Mouse (Mus musculus) neural tube, embryonic 13.5 days (tissue): Measurements from ENCODE around the gene Sgsh. TPM values are rescaled to one million over a fixed set of nuclear protein-coding genes. Genes with fewer than 3 reads are reported as not detected.

Source experiments
- ATAC-seq: fragments of 200-750 bp; cut with Nextera tagmentation; 2 replicates; pipeline ENCODE4 v1.8.0; 2017; ENCODE audit warnings: low read depth, mild to moderate bottlenecking, moderate TSS enrichment, moderate library complexity
- H3K27ac ChIP-seq: fragments of 300-500 bp; sonication (generic); replicated peaks from 2 replicates; pipeline ENCODE4 v1.5.1; 2015; ENCODE audit warnings: moderate library complexity, mild to moderate bottlenecking, inconsistent platforms
- H3K27me3 ChIP-seq: fragments of 300-500 bp; sonication (generic); 2 replicates; pipeline ENCODE4 v1.6.1; 2015; ENCODE audit warnings: mild to moderate bottlenecking, inconsistent platforms
- H3K36me3 ChIP-seq: fragments of 300-500 bp; sonication (generic); 2 replicates; pipeline ENCODE4 v1.6.1; 2015; ENCODE audit warnings: mild to moderate bottlenecking, inconsistent platforms
- H3K4me1 ChIP-seq: fragments of 300-500 bp; sonication (generic); replicated peaks from 2 replicates; pipeline ENCODE4 v1.6.1; 2015; ENCODE audit warnings: inconsistent platforms
- H3K4me2 ChIP-seq: fragments of 300-500 bp; sonication (generic); 2 replicates; pipeline ENCODE4 v1.6.1; 2015; ENCODE audit warnings: inconsistent platforms, mild to moderate bottlenecking, moderate library complexity
- H3K4me3 ChIP-seq: fragments of 300-500 bp; sonication (generic); 2 replicates; pipeline ENCODE4 v1.5.1; 2015; ENCODE audit warnings: mild to moderate bottlenecking, inconsistent platforms
- H3K9ac ChIP-seq: fragments of 300-500 bp; sonication (generic); 2 replicates; pipeline ENCODE4 v1.6.1; 2015; ENCODE audit warnings: moderate library complexity, mild to moderate bottlenecking, inconsistent platforms
- H3K9me3 ChIP-seq: fragments of 300-500 bp; sonication (generic); 2 replicates; pipeline ENCODE4 v1.6.1; 2016; ENCODE audit warnings: inconsistent platforms
- WGBS: fragments of 180-500 bp; shearing (Covaris S2); methylation state at CpG from one replicate; pipeline ENCODE4 v1.1.7; 2015; 5-methylcytosine and 5-hydroxymethylcytosine counted together
- microRNA counts: library from miRNA; unstranded; fragments of <30 nt; microRNA quantifications from one replicate; lab custom pipeline; 2016
- microRNA-seq: library from miRNA; unstranded; fragments of <30 nt; microRNA quantifications from one replicate; pipeline ENCODE4, GENCODE M21; 2016
- polyA plus RNA-seq: library from polyadenylated mRNA; unstranded; fragments of >200 nt; fragmentation: Nextera tagmentation; extraction: Ambion mirVana; gene quantifications from 2 replicates; pipeline ENCODE4 v1.2.1, GENCODE M21; 2015

The Sgsh gene
- polyA plus RNA-seq, 1 experiment from 2014 or later, result 5.6 TPM

DNA sequence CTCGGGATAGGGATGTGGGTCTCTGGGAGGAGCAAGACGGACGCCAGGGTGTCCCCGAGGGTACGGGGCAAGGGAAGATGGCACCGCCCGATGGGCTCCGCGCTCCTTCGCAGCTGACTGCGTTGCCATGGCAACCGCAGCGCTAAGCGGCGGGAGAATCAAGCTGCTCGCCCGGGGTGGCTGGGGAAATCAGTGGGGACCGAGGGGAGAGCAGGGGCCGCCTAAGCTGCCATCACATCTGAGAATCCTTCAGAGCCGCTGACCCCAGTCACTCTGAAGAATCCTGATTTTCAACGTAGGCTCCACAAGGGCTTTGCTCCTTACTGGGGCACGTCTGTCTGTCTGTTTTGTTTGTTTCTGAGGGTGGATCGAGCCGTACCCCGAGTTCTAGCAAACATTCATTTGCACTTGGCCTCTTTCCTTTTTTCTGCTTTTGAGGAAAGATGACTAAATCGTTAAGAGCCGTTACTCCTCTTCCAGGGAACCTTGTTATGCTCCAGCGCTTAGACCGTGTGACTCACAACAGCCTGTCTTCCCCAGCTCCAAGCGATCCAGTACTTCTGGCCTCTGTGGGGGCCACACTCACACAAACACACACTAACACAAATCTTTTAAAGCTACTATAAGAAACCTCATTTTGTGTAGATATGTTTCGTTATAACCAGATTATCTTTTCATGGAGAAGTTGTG is 54.9 kb downstream of the Sgsh start:
- Histone ChIP-seq H3K27ac (peak overlapping the region; percentile 95), H3K4me2 (peak overlapping the region; percentile 75), H3K27me3 (peaks cover 4% of the 10 kb centered on the region; the same call in 1 of the 2 replicates), H3K4me1 (peaks cover 29% of the 10 kb centered on the region), H3K4me3 (peak overlapping the region; percentile 98), H3K9ac (peak overlapping the region; percentile 95), H3K9me3 (no peaks in the 10 kb centered on the region), H3K36me3 (peaks cover 27% of the 10 kb centered on the region)
- under 1% methylated on average over 31 of the region's 31 CpGs for WGBS
- ATAC-seq, result no peak

DNA sequence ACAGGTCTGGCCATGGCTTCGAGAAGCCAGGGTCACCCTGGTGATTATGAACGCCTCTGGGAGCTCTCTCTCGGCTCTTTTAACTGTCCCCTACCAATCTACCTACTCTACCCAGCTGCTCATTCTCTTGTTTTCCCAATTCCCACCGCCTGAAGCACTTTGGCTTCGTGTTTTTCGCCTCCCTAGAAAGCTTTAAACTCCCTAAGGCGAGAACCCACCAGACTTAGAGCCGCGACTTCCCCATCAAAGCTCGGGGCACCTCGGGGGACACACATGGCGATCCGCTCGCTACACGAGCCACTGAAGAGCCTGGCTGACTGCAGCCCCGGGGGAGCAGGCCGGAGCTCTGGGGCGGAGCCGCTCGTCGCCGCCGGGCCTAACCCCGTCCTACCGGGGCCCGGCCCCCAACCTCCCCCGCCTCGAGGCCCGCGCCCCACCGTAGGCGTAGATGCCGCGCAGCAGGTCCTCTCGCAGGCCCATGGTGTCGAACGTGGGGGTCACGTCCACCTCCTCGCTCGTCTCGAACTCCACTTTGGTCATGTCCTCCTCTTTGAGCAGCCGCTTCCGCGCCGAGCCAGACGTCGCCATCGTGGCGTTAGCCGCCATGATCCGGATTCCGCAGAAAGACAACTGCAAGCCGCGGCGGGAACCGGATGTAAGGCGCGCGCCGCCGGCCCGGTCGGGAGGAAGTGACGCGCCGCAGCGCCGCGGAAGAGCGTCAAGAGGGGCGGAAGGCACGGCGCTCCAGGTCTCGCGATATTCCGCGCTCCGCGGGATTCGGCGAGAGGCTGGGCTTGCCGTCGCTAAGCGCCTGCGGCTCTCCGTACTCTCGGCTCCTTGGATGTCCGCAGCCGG is 55.7 kb downstream of the Sgsh start, which contains the start of gene Eif4a3:
Gene Eif4a3, minus strand, starts transcription at position 699 of the 855 bp plus-strand sequence.
- no peaks in the 10 kb centered on the region for H3K9me3 ChIP-seq
- peaks cover 29% of the 10 kb centered on the region for H3K4me1 ChIP-seq
- H3K4me3 ChIP-seq, result peak within 1 kb of the TSS; percentile 98
- WGBS, result under 1% methylated on average over 89 of the region's 89 CpGs
- H3K9ac ChIP-seq, result peak within 1 kb of the TSS; percentile 95
- H3K27ac ChIP-seq, result peak within 1 kb of the TSS; percentile 95
- peaks cover 35% of the 10 kb centered on the region for H3K36me3 ChIP-seq
- H3K4me2 ChIP-seq, result peak within 1 kb of the TSS; percentile 93
- peaks cover 2% of the 10 kb centered on the region; the same call in 1 of the 2 replicates for H3K27me3 ChIP-seq
- peak; percentile 97 for ATAC-seq

DNA sequence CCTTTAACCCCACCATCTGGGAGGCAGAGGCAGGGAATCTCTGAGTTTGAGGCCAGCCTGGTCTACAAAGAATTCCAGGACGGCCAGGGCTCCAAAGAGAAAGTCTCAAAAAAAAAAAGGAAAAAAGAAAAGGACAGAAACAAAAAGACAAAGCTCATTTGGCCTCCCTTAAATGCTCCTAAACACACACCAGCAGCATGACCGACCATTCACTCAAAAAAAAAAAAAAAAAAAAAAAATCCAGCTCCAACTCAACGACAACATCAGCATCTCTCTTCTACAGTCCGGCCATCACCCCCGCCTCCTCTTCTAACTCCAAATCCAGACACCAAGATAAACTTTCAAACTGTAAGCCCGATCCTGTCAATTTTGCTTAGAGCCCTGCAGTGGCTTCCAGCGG is 56.4 kb downstream of the Sgsh start:
- H3K4me1 ChIP-seq, result peaks cover 29% of the 10 kb centered on the region
- H3K4me2 ChIP-seq, result peak overlapping the region; percentile 93
- H3K9me3 ChIP-seq, result no peaks in the 10 kb centered on the region
- peak overlapping the region; percentile 95 for H3K27ac ChIP-seq
- peak overlapping the region; percentile 95 for H3K9ac ChIP-seq
- no peaks in the 10 kb centered on the region for H3K27me3 ChIP-seq
- no peak for ATAC-seq
- H3K36me3 ChIP-seq, result peaks cover 42% of the 10 kb centered on the region
- peak overlapping the region; percentile 98 for H3K4me3 ChIP-seq
- WGBS, result 13% methylated on average over 7 of the region's 7 CpGs

DNA sequence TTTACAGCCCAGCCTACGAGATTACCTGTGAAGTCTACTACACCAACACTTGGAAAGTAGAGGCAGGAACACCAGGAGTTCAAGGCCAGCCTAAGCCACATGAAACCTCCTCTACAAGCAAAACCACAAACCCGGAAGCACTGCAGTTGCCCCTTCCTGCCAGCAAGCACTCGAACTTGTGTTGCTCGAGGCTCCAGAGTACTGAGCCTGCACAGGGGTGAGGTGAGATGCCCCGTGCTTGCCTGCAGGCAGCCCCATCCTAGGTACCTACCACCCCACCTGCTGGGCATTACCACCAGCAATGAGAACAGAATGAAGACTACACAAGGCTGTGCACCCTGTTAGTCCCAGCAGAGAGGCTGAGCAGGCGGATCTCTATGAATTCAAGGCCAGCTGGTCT is 57.3 kb downstream of the Sgsh start:
- Histone ChIP-seq H3K27me3 (no peaks in the 10 kb centered on the region), H3K36me3 (peaks cover 51% of the 10 kb centered on the region)
- WGBS, result 85% methylated on average over 6 of the region's 6 CpGs

More for the DNA sequence above, 57.3 kb downstream of the Sgsh start:
- H3K4me3 ChIP-seq, result 0 out of 2 replicates have a peak overlapping the region, but pooled peaks have one; percentile 6
- H3K27ac ChIP-seq, result no peak overlapping the region
- peak overlapping the region; percentile 93 for H3K4me2 ChIP-seq
- no peaks in the 10 kb centered on the region for H3K9me3 ChIP-seq
- peaks cover 29% of the 10 kb centered on the region for H3K4me1 ChIP-seq
- H3K9ac ChIP-seq, result 0 out of 2 replicates have a peak overlapping the region, but pooled peaks have one; percentile 95
- no peak for ATAC-seq

MicroRNA genes within 50 kb of the gene (microRNA counts, 519-probe panel; counts per million panel counts)
- not detected for microRNA mmu-miR-1932 (lab: Ali Mortazavi, UCI)

Small RNAs within 50 kb of the gene (microRNA-seq; reads per million reads assigned to microRNA genes)
- not detected for gene Mir1932

Other genes with a start within 250 kb of the Sgsh start
- gene Tbc1d16, start 127.0 kb downstream of the Sgsh start, polyA plus RNA-seq, result 49.0 and 50.8 TPM in 2 replicates
- 15.7 and 15.8 TPM in 2 replicates for gene Ccdc40, start 127.0 kb downstream of the Sgsh start, polyA plus RNA-seq
- 58.0 and 62.5 TPM in 2 replicates for gene Gaa, start 87.6 kb downstream of the Sgsh start, polyA plus RNA-seq
- 260 and 263 TPM in 2 replicates for gene Eif4a3, start 55.4 kb downstream of the Sgsh start, polyA plus RNA-seq
- 0.17 and 0.23 TPM in 2 replicates for gene Card14, start 47.8 kb downstream of the Sgsh start, polyA plus RNA-seq
- gene Slc26a11, start within 50 bp of the Sgsh start, polyA plus RNA-seq, result 4.3 and 5.3 TPM in 2 replicates
- 0.98 and 1.6 TPM in 2 replicates for gene Rnf213, start 37.6 kb upstream of the Sgsh start, polyA plus RNA-seq
- 15.6 and 17.3 TPM in 2 replicates for gene Endov, start 135.8 kb upstream of the Sgsh start, polyA plus RNA-seq
- gene Nptx1, start 192.2 kb upstream of the Sgsh start, polyA plus RNA-seq, result 15.3 and 18.8 TPM in 2 replicates
- 9.6 and 11.1 TPM in 2 replicates for gene Rptor, start 247.4 kb upstream of the Sgsh start, polyA plus RNA-seq